Mouse (Mus musculus): ENCODE data around the gene Armc3.
"Not testable (repeated sequence)": the region's sequence is repeated elsewhere in the genome, so short reads cannot be mapped to it uniquely, and the experiment has no call there.

- not testable (repeated sequence) for TF ChIP-seq POLR2A, EP300 (IDR thresholded peaks at IDR 0.05; ENCODE audit: insufficient read depth, low read depth, low read length)
Observed at GRCm38 (mm10) chr2:19303087-19303486, 104.0 kb downstream of the Armc3 start.

Measured in heart, adult 2 months (tissue).